Mouse (Mus musculus): ENCODE data around the gene Ncoa3. TPM values are rescaled to one million over a fixed set of nuclear protein-coding genes. Genes with fewer than 3 reads are reported as not detected.

Ncoa3 gene
- total RNA-seq, 2 experiments from 2014 or later: 17.4 to 20.8 TPM

- no peak for ATAC-seq (replicated peaks; ENCODE audit: poor library complexity, severe bottlenecking)
Observed at GRCm38 (mm10) chr2:166000242-166000641, 7.8 kb downstream of the Ncoa3 start.

GRCm38 (mm10) chr2:166000769-166001168, 8.3 kb downstream of the Ncoa3 start:
- no peak for ATAC-seq (replicated peaks; ENCODE audit: poor library complexity, severe bottlenecking)

DNA sequence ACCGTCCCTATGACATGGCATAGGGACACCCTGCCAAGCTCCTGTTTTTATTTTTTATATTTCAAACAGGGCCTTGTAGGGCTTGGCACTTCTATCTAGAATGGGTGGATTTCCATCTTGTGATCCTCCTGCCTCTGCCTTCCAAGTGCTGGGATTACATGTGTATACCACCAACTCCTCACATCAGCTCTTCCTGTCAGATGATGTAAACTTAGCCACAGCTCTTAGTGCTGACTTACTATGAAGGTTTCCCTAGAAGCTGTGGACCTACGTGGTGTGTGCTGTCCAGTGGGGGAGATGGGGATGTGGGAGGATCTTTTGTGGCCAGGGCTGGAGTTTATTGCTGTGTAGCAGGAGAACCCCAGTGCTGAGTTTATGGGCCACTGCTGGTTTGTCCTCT, 8.9 kb downstream of the Ncoa3 start:
- peak; percentile 52 for ATAC-seq (replicated peaks; ENCODE audit: poor library complexity, severe bottlenecking)

- no peak for ATAC-seq (replicated peaks; ENCODE audit: poor library complexity, severe bottlenecking)
Observed at GRCm38 (mm10) chr2:166001768-166002167, 9.3 kb downstream of the Ncoa3 start.

- no peak for ATAC-seq (replicated peaks; ENCODE audit: poor library complexity, severe bottlenecking)
Observed at GRCm38 (mm10) chr2:166002429-166002828, 10.0 kb downstream of the Ncoa3 start.

DNA sequence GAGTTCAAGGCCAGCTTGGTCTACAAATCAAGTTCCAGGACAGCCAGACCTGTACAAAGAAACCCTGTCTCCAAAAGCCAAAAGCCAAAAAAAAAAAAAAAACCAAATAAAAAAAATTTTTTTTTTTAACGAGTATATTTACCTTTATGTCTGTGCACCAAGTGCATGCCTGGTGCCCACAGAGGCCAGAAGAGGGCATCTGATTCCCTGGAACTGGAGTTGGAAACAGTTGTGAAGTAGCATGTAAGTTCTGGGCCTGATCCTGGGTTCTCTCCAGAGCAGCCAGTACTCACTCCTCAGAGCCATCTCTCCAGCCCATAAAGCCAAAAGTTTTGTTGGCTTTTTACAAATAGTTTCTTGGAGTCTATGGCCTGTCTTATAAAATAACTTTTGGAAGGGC, 10.6 kb downstream of the Ncoa3 start:
- no peak for ATAC-seq (replicated peaks; ENCODE audit: poor library complexity, severe bottlenecking)

GRCm38 (mm10) chr2:166007046-166007445, 14.6 kb downstream of the Ncoa3 start:
- ATAC-seq (replicated peaks; ENCODE audit: poor library complexity, severe bottlenecking): no peak

DNA sequence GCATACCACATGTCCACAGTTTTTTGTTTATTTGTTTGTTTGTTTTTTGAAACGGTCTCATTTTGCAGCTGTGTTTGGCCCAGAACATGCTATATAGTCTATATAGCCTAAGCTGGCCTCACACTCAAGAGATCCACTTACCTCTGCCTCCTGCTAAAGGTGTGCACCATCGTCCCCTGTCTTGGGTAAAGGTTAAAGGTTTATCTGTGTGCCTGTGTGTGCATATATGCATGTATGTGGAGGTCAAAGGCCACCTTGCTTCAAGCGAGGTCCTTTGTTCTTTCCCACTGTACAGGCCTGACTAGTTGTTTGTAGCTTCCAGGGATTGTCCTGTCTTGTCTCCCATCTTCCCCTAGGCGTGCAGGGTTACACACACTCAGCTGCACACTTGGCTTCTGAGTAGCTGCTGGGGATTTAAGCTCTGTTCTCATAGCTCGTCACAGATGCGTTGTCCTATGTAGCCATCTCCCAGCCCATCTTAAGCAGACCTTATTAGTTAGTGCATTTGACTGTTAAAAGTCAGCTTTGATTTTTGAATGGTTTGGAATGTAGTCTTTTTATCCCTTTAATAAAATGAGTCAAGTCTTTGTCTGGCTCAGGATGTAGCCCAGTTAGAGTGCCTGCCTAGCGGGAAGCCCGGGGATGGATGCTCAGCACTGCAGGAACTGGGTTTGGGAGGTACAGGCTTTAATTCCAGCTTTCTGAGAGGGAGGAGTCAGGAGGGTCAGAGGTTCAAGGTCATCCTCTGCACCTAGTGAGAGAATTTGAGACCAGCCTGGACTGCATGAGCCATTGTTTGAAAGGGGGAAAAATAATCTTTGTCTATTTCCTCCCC, 16.3 kb downstream of the Ncoa3 start:
- ATAC-seq (replicated peaks; ENCODE audit: poor library complexity, severe bottlenecking): no peak

DNA sequence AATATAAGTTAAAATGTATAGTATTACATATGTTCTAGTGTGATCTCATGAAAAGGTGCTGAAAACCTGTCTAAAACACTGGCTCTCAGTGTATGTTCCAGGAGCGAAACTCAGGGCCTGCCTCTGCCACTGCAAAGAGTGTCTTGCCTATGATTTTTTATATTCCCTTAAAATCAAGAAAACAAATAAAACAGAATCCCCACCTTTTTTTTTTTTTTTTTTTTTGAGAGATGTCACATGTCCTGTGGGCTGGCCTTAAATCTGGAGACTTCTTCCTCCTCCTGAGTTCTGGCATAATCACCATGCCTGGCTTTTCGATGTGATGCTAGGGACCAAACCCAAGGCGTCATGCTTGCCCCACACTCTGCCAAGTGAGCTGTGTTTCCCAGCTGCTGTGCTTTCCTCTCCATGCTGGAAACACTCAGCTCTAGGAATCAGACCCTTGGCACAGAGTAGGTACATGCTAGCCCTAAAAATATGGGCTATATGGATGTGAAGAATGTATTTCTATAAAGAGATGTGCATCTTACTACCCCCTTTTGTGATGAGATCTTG, 17.0 kb downstream of the Ncoa3 start:
- no peak for ATAC-seq (replicated peaks; ENCODE audit: poor library complexity, severe bottlenecking)

DNA sequence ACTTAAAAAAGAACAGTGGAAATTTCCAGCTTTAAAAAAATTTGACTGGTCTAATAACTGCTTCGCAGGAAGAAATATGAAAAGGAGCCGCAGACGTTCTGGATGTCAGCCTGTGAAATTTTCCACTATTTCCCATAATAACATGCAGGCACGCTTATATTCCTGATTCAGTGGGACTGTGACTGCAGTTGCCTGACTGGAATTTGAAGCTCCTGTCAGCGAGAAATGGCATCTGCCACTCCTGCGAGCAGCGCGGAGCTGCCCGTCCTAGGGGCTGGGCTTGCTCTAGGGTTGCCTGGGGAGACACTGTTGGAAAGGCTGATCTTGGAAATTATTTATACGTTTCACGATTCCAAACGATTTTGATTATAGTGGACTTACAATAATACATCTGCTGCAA, 17.9 kb downstream of the Ncoa3 start:
- no peak for ATAC-seq (replicated peaks; ENCODE audit: poor library complexity, severe bottlenecking)

GRCm38 (mm10) chr2:166011422-166011821, 19.0 kb downstream of the Ncoa3 start:
- ATAC-seq (replicated peaks; ENCODE audit: poor library complexity, severe bottlenecking): no peak

- ATAC-seq (replicated peaks; ENCODE audit: poor library complexity, severe bottlenecking): peak; percentile 77
Observed at GRCm38 (mm10) chr2:166012145-166012544, 19.7 kb downstream of the Ncoa3 start.

- peak; percentile 52; the same call in 1 of the 2 replicates for ATAC-seq (replicated peaks; ENCODE audit: poor library complexity, severe bottlenecking)
Observed at GRCm38 (mm10) chr2:166018769-166019168, 26.3 kb downstream of the Ncoa3 start.

- no peak for ATAC-seq (replicated peaks; ENCODE audit: poor library complexity, severe bottlenecking)
Observed at GRCm38 (mm10) chr2:166020026-166020425, 27.6 kb downstream of the Ncoa3 start.

GRCm38 (mm10) chr2:166021073-166021610, 28.7 kb downstream of the Ncoa3 start:
- peak; percentile 71 for ATAC-seq (replicated peaks; ENCODE audit: poor library complexity, severe bottlenecking)

DNA sequence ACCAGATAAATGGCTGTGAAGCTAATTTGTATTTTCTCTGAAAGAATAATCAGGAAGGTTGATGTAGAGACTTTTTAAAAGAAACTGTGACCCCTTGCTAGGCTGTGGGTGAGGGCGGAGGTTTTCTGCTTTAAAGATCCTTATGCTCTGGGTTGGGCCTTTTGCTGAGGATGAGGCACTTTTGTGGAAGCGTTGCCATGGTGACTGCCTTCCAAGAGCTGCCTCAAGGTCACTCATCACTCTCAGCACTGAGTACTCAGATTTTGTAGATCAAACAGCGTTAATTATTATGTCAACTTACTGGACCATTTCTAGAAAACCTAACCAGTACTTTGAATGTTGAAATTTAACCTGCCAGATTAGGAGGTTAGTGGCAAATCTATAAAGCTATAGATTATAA, 29.2 kb downstream of the Ncoa3 start:
- no peak for ATAC-seq (replicated peaks; ENCODE audit: poor library complexity, severe bottlenecking)

GRCm38 (mm10) chr2:166022327-166022726, 29.9 kb downstream of the Ncoa3 start:
- ATAC-seq (replicated peaks; ENCODE audit: poor library complexity, severe bottlenecking): no peak

- ATAC-seq (replicated peaks; ENCODE audit: poor library complexity, severe bottlenecking): no peak
Observed at GRCm38 (mm10) chr2:166024079-166024478, 31.6 kb downstream of the Ncoa3 start.

DNA sequence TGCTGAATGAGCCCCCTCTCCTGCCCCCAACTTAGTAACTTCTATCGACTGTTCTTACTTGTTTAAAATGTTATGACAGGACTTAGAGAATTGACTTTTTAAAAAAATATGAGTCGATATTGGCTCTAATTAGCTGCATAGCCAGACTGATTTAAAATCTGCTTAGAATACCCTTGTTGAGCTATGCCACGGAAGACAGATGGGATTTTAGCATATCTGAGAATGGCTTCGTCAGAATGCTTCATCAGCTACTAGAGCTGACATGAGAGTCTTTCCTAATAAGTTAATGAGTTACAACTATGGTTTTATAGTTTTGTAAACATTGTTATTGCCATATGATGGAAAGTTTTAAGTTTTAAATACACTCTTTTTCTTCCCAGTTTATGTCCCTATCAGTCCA, 32.2 kb downstream of the Ncoa3 start:
- ATAC-seq (replicated peaks; ENCODE audit: poor library complexity, severe bottlenecking): no peak

DNA sequence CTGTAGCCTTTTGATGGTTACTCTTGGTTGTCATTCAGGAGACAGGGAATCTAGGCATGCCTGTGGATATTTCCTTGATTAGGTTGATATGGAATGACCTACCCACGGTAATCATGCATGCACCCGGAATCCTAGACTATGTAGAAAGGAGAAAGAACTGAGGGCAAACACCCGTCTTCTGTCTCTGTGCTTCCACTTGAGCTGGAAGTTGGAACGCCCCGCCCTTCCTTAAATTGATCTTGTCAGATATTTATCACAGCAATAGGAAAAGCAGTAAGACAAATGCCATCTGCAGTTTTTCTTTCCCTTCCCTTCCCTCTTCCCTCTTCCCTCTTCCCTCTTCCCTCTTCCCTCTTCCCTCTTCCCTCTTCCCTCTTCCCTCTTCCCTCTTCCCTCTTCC, 33.5 kb downstream of the Ncoa3 start:
- no peak for ATAC-seq (replicated peaks; ENCODE audit: poor library complexity, severe bottlenecking)

DNA sequence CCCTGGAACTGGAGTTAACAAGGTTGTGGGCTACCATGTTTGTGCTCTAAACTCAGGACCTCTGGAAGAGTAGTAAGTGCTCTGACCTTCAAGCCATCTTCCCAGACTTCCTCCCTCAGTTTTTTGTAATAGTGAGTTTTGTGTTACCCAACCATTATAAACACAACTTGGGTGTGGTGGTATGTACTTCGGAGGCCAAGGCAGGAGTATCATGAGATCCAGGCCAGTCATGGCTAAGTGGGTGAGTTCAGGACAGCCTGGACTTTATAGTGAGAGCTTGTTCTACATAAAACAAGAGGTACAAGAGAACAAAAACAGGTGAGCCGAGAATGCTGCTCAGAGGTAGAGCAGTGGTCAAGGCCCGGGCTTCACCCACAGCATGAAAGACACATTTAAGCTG, 35.4 kb downstream of the Ncoa3 start:
- ATAC-seq (replicated peaks; ENCODE audit: poor library complexity, severe bottlenecking): no peak

- no peak for ATAC-seq (replicated peaks; ENCODE audit: poor library complexity, severe bottlenecking)
Observed at GRCm38 (mm10) chr2:166029232-166029631, 36.8 kb downstream of the Ncoa3 start.
